Mouse (Mus musculus) splenic B cell, adult 2 months (primary cell): ENCODE measurements around the gene Serf2.
A peak's percentile ranks its signal among the peaks of the same experiment; 100 is the strongest.

Experiments
- DNase-seq: peaks from one replicate; pipeline ENCODE4 v3.0.0-alpha.2; 2011; ENCODE audit warnings: low read depth, low spot score
- H3K27me3 ChIP-seq: 2 replicates; pipeline ENCODE4 v1.6.1; 2012; ENCODE audit warnings: mild to moderate bottlenecking, low read length, moderate library complexity, mixed read lengths; ENCODE audit not compliant: control insufficient read depth, poor library complexity, insufficient read depth, severe bottlenecking
- H3K36me3 ChIP-seq: 2 replicates; pipeline ENCODE4 v1.6.1; 2012; ENCODE audit warnings: mild to moderate bottlenecking, low read length, moderate library complexity, mixed read lengths; ENCODE audit not compliant: control insufficient read depth, poor library complexity, insufficient read depth, severe bottlenecking

The Serf2 gene

GRCm38 (mm10) chr2:121440834-121441605 lies 8.0 kb upstream of the Serf2 start:
- H3K36me3 ChIP-seq = peaks cover 7% of the 10 kb centered on the region
- H3K27me3 ChIP-seq = no peaks in the 10 kb centered on the region
- no peak for DNase-seq

DNA sequence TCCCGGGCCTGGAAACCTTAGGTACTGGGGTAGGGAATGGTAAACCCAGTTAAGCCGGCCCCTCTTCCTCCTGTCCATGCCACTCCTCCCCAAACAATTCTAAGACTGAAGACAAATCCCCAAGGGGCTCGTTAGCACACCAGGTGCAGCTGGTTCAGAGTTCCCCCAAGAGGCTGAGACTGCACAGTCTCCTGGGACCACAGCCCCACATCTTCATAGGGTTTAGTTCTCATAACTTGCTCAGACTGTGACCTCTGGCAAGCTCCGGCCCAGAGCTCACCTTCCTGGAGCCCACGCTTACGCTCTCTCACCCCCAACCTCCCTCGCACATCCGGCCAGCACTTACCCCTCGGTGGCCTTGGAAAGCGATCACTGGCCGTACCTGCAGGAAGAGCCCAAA lies 7.2 kb upstream of the Serf2 start:
- DNase-seq = peak; percentile 91
- Histone ChIP-seq H3K27me3 (no peaks in the 10 kb centered on the region), H3K36me3 (peaks cover 5% of the 10 kb centered on the region)

DNA sequence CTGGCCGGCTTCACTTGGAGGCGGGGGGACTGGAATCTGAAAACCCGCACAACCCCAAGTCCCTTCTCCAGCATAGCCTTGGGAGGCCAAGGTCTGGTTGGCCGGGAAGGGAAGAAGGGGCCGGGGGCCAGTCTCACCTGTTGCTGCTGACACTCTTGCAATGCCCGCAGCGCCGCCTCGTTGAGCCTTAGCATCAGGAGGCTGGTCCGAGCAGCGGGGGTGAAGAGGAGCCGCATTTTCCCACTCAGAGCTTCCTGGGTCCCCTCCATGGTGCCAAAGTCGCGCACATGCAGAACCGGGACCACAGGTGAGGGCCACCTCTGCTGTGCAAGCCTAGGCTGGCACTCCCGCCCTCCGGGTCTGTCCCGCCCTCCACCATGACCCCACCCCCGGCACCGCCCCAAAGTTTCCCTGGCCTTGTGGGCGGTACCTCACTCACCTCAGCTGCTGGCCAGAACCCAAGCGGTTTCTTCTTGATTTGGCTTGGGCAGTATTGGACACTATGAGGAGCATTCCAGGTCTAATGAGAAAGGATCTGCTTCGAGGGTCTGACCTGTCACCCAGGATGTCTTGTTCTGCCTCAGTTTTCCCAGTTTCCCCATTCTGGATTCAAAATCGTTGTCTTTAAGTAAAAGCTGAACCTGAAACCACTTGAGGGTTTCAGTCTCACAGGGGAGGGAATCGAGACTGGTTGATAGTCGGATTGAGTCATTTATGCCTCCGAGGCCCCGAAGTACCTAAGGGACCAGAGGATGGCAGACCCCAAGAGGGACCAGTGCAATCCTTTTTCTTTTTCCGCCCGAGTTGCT lies 6.5 kb upstream of the Serf2 start:
- peak; percentile 88 for DNase-seq

DNA sequence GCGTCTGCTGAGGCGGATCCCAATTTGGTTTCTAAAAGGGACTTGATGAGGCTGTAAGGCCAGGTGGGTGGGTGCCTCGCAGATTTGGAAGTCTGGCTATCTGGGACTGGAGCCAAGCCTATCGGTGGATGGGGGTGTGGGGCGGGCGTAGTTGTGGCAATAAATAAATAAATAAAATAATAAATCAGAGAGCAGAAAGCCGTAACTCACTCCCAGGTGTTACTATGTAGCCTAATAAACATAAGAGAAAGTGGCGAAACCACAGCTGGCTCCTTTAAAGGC lies 6.0 kb upstream of the Serf2 start:
- no peak for DNase-seq
- H3K27me3 ChIP-seq = no peaks in the 10 kb centered on the region

More for the DNA sequence above, 6.5 kb upstream of the Serf2 start:
- Histone ChIP-seq H3K36me3 (peaks cover 2% of the 10 kb centered on the region; the same call in 1 of the 2 replicates), H3K27me3 (no peaks in the 10 kb centered on the region)

GRCm38 (mm10) chr2:121444178-121444577 lies 4.8 kb upstream of the Serf2 start, which contains the start of gene Ell3:
Gene Ell3, minus strand, starts transcription at chr2:121444278.
- DNase-seq = no peak
- no peaks in the 10 kb centered on the region for H3K27me3 ChIP-seq
- H3K36me3 ChIP-seq = 0 out of 2 replicates have a peak, but pooled peaks cover 2% of the 10 kb centered on the region

More for the DNA sequence above, 6.0 kb upstream of the Serf2 start:
- 0 out of 2 replicates have a peak, but pooled peaks cover 2% of the 10 kb centered on the region for H3K36me3 ChIP-seq

- H3K27me3 ChIP-seq = no peaks in the 10 kb centered on the region
- DNase-seq = no peak
- H3K36me3 ChIP-seq = 0 out of 2 replicates have a peak, but pooled peaks cover 2% of the 10 kb centered on the region
These were observed 3.9 kb upstream of the Serf2 start for GRCm38 (mm10) chr2:121445117-121445516.

DNA sequence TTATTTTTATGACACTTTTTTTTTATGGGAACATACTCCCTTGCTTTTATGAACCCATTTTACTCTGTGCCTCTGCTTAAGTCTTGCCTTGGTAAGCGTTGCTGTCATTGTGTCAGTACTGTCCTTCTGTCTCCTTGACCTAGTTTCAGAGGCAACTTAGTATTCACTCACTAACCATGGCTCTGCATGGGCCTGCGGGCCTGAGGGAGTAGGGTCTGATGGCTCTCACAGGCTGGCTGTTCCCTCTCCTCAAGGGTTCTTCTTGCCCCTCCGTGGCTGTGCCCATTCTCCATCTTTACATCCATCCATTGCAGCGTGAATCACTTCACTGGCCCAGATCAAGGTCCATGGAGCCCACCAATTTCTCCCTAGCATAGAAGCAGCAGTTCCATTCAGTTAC lies 2.5 kb upstream of the Serf2 start:
- no peak for DNase-seq
- Histone ChIP-seq H3K36me3 (peaks cover 5% of the 10 kb centered on the region; the same call in 1 of the 2 replicates), H3K27me3 (no peaks in the 10 kb centered on the region)

- H3K36me3 ChIP-seq = peaks cover 5% of the 10 kb centered on the region; the same call in 1 of the 2 replicates
- DNase-seq = no peak
These were observed 2.0 kb upstream of the Serf2 start for GRCm38 (mm10) chr2:121447006-121447405.

GRCm38 (mm10) chr2:121448136-121448535 lies 859 bp upstream of the Serf2 start:
- DNase-seq = peak; percentile 44
- Histone ChIP-seq H3K36me3 (peaks cover 5% of the 10 kb centered on the region; the same call in 1 of the 2 replicates), H3K27me3 (no peaks in the 10 kb centered on the region)

More at GRCm38 (mm10) chr2:121447006-121447405, 2.0 kb upstream of the Serf2 start:
- no peaks in the 10 kb centered on the region for H3K27me3 ChIP-seq

- H3K27me3 ChIP-seq = no peaks in the 10 kb centered on the region
These were observed 583 bp downstream of the Serf2 start for GRCm38 (mm10) chr2:121449545-121450011.

GRCm38 (mm10) chr2:121450093-121450492 lies 1.1 kb downstream of the Serf2 start:
- Histone ChIP-seq H3K27me3 (no peaks in the 10 kb centered on the region), H3K36me3 (peaks cover 5% of the 10 kb centered on the region; the same call in 1 of the 2 replicates)
- peak; percentile 40 for DNase-seq

More at GRCm38 (mm10) chr2:121449545-121450011, 583 bp downstream of the Serf2 start:
- DNase-seq = no peak
- peaks cover 5% of the 10 kb centered on the region; the same call in 1 of the 2 replicates for H3K36me3 ChIP-seq

- H3K27me3 ChIP-seq = no peaks in the 10 kb centered on the region
- H3K36me3 ChIP-seq = peaks cover 5% of the 10 kb centered on the region; the same call in 1 of the 2 replicates
- no peak for DNase-seq
These were observed 3.4 kb downstream of the Serf2 start for GRCm38 (mm10) chr2:121452361-121452760.

DNA sequence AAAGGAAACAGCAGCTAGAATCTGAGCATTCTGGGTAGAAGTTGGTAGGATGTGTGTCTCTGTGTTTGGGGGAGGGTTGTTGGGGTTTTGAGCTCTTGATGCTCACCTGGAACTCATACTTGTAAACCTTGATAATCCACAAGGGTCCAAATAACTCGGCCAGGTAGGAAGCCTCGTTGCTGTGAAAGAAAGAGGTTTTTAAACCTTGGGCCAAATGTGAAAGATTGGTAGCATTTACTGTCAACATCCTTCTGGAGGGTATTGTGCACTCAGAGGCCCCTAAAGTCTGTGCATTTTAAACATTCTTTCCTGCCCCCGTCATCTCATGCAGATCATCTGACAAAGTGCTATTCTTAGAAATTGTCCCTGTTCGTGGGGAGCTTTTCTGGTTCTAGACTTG lies 4.0 kb downstream of the Serf2 start, which contains the start of gene Hypk:
Gene Hypk (plus strand): TSS at position 301 of the 400 bp plus-strand sequence.
- DNase-seq = no peak
- H3K27me3 ChIP-seq = no peaks in the 10 kb centered on the region
- H3K36me3 ChIP-seq = peaks cover 5% of the 10 kb centered on the region; the same call in 1 of the 2 replicates

- Histone ChIP-seq H3K27me3 (no peaks in the 10 kb centered on the region), H3K36me3 (peaks cover 6% of the 10 kb centered on the region)
- DNase-seq = no peak
These were observed 4.9 kb downstream of the Serf2 start for GRCm38 (mm10) chr2:121453917-121454316.

DNA sequence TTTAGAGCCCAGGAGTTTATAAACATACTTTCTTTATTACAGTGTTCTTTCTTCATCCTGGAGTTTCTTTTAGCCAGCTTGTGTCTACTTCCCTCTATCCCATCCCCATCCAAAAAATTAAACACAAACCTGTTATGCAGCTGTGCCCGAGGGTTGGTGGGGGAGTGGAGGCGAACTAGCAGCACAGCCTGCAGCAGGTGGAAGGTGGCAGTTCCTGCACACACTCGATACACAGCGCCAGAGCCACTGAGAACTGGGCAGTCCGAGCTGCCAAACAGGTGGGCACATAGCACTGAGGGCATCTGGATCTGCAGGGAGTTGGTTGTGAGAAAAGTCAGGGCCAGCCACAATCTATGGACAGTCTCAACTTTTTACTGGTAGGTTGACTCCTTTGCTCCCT lies 6.5 kb downstream of the Serf2 start:
- Histone ChIP-seq H3K36me3 (peaks cover 6% of the 10 kb centered on the region), H3K27me3 (no peaks in the 10 kb centered on the region)
- DNase-seq = no peak
